Comparison of ENCODE assay signal across 8 mouse cellular contexts in genomic region chr11:62248401-62249244, GRCm38 (mm10). TPM values are rescaled to one million over a fixed set of nuclear protein-coding genes. Genes with fewer than 3 reads are reported as not detected.
DNase-seq lines count a peak whose midpoint lies in the region; ATAC-seq and TF ChIP-seq lines count a peak whose summit lies in the region.

Gene Adora2b, plus strand, starts transcription at chr11:62248984.

- 0% methylated on average over 58 of the region's 69 CpGs for WGBS in intestine, postnatal 0 days
- under 1% methylated on average over 69 of the region's 69 CpGs for WGBS in liver, embryonic 12.5 days (ENCODE audit: insufficient replicate concordance)
- WGBS in stomach, embryonic 15.5 days = under 1% methylated on average over 69 of the region's 69 CpGs

- peak within 1 kb of the TSS; percentile 52 for H3K27ac ChIP-seq in intestine, postnatal 0 days (ENCODE audit: low read depth, low read length)
- H3K27ac ChIP-seq in liver, embryonic 12.5 days = no peak within 1 kb of the TSS
- no peak within 1 kb of the TSS for H3K27ac ChIP-seq in stomach, embryonic 15.5 days

- H3K9ac ChIP-seq in intestine, postnatal 0 days (ENCODE audit: low read depth, low read length) = peak within 1 kb of the TSS; percentile 50
- peak within 1 kb of the TSS; percentile 40 for H3K9ac ChIP-seq in liver, embryonic 12.5 days
- peak within 1 kb of the TSS; percentile 30 for H3K9ac ChIP-seq in stomach, embryonic 15.5 days

- no peak for ATAC-seq in CD4-positive, CD25-positive, alpha-beta regulatory T cell, adult 4 months
- peak; percentile 38 for ATAC-seq in granulocyte monocyte progenitor cell, adult 5-6 weeks (replicated peaks; ENCODE audit: poor library complexity, severe bottlenecking)
- ATAC-seq in intestine, postnatal 0 days = peak; percentile 77
- ATAC-seq in liver, embryonic 12.5 days = peak; percentile 84
- peak; percentile 31 for ATAC-seq in monocyte, adult 5-6 weeks (replicated peaks; ENCODE audit: insufficient number of reproducible peaks, low FRiP score, low TSS enrichment, poor library complexity, severe bottlenecking)
- peak; percentile 86 for ATAC-seq in stomach, embryonic 15.5 days (ENCODE audit: insufficient read depth, low FRiP score, low read depth)

- H3K4me2 ChIP-seq in intestine, postnatal 0 days (replicated peaks; ENCODE audit: low read depth) = peak within 1 kb of the TSS; percentile 96
- peak within 1 kb of the TSS; percentile 99 for H3K4me2 ChIP-seq in liver, embryonic 12.5 days
- H3K4me2 ChIP-seq in stomach, embryonic 15.5 days = peak within 1 kb of the TSS; percentile 98

- H3K27me3 ChIP-seq in intestine, postnatal 0 days (replicated peaks; ENCODE audit: control insufficient read depth, insufficient read depth, low read length) = no peaks in the 10 kb centered on the region
- peaks cover 77% of the 10 kb centered on the region for H3K27me3 ChIP-seq in liver, embryonic 12.5 days (replicated peaks)
- peaks cover 15% of the 10 kb centered on the region for H3K27me3 ChIP-seq in stomach, embryonic 15.5 days (replicated peaks)

- H3K9me3 ChIP-seq in intestine, postnatal 0 days (ENCODE audit: control insufficient read depth) = no peaks in the 10 kb centered on the region
- 0 out of 2 replicates have a peak, but pooled peaks cover 4% of the 10 kb centered on the region for H3K9me3 ChIP-seq in liver, embryonic 12.5 days (replicated peaks)
- H3K9me3 ChIP-seq in stomach, embryonic 15.5 days = no peaks in the 10 kb centered on the region

- peak within 1 kb of the TSS; percentile 51 for H3K4me3 ChIP-seq in intestine, postnatal 0 days (ENCODE audit: low read depth, low read length)
- H3K4me3 ChIP-seq in liver, embryonic 12.5 days = peak within 1 kb of the TSS; percentile 65
- H3K4me3 ChIP-seq in stomach, embryonic 15.5 days (replicated peaks) = peak within 1 kb of the TSS; percentile 55

- DNase-seq in CD4-positive, CD25-positive, alpha-beta regulatory T cell, adult 2 months (ENCODE audit: low read depth, low spot score) = peak; percentile 58
- peak; percentile 96 for DNase-seq in embryo, embryonic 10.5 days (ENCODE audit: low spot score)

- no peak; the same call in 1 of the 2 replicates for TF ChIP-seq CTCF in intestine, postnatal 0 days (IDR thresholded peaks at IDR 0.05; ENCODE audit: low read depth)

- H3K36me3 ChIP-seq in intestine, postnatal 0 days (ENCODE audit: control insufficient read depth, insufficient read depth) = no peaks in the 10 kb centered on the region
- H3K36me3 ChIP-seq in liver, embryonic 12.5 days = no peaks in the 10 kb centered on the region
- H3K36me3 ChIP-seq in stomach, embryonic 15.5 days = no peaks in the 10 kb centered on the region

- peaks cover 13% of the 10 kb centered on the region for H3K4me1 ChIP-seq in intestine, postnatal 0 days (replicated peaks; ENCODE audit: control insufficient read depth, insufficient read depth, low read length)
- H3K4me1 ChIP-seq in liver, embryonic 12.5 days = peaks cover 29% of the 10 kb centered on the region
- peaks cover 19% of the 10 kb centered on the region for H3K4me1 ChIP-seq in stomach, embryonic 15.5 days

RNA-seq across cellular contexts. Expression of gene Adora2b, which starts in this region (rescaled TPM):
- polyA plus RNA-seq in CD4-positive, CD25-positive, alpha-beta regulatory T cell, adult 4 months (2017; shearing (Covaris generic)) = not detected
- total RNA-seq in granulocyte monocyte progenitor cell, adult 5-6 weeks (2014; fragmentation: Nextera tagmentation) = 0.79 and 1.0 TPM in 2 replicates
- 0.26 and 0.46 TPM in 2 replicates for total RNA-seq in granulocyte monocyte progenitor cell, adult 5-6 weeks (2017)
- 40.4 and 43.6 TPM in 2 replicates for polyA plus RNA-seq in intestine, postnatal 0 days (2015; fragmentation: Nextera tagmentation; extraction: Ambion mirVana)
- polyA plus RNA-seq in liver, embryonic 12.5 days (2016; fragmentation: Nextera tagmentation; extraction: Ambion mirVana) = 0.39 and 0.41 TPM in 2 replicates
- 3.2 to 12.4 TPM (median 7.9 TPM) in 3 replicates for total RNA-seq in monocyte, adult 5-6 weeks (2017)
- polyA plus RNA-seq in stomach, embryonic 15.5 days (2015; fragmentation: Nextera tagmentation; extraction: Ambion mirVana) = 5.7 and 7.1 TPM in 2 replicates

Comparison
In these comparisons a context has a peak if more than half of its experiments do, and no peak if none do; other contexts are left out.
1. Peak in ATAC-seq, H3K4me3 ChIP-seq, H3K9ac ChIP-seq and H3K4me2 ChIP-seq in liver, embryonic 12.5 days; RNA of the gene not detected or under 1 TPM.